Mouse (Mus musculus) hindbrain, embryonic 14.5 days (tissue): ENCODE results near the gene Pigz. TPM values are rescaled to one million over a fixed set of nuclear protein-coding genes. Genes with fewer than 3 reads are reported as not detected.

Source experiments
- ATAC-seq: fragments of 200-750 bp; cut with Nextera tagmentation; 2 replicates; pipeline ENCODE4 v1.8.0; 2017; ENCODE audit warnings: moderate number of reproducible peaks, mild to moderate bottlenecking, moderate TSS enrichment, moderate library complexity; ENCODE audit not compliant: low FRiP score
- DNase-seq: peaks from one replicate; pipeline ENCODE4 v3.0.0-alpha.2; 2015; ENCODE audit warnings: low spot score
- H3K27ac ChIP-seq: fragments of 300-500 bp; sonication (generic); 2 replicates; pipeline ENCODE4 v1.5.1; 2014; ENCODE audit warnings: mild to moderate bottlenecking, moderate library complexity
- H3K27me3 ChIP-seq: fragments of 300-500 bp; sonication (generic); 2 replicates; pipeline ENCODE4 v1.6.1; 2014; ENCODE audit warnings: mild to moderate bottlenecking, low read length, mixed read lengths; ENCODE audit not compliant: control insufficient read depth, insufficient read depth
- H3K36me3 ChIP-seq: fragments of 300-500 bp; sonication (generic); replicated peaks from 2 replicates; pipeline ENCODE4 v1.6.1; 2014; ENCODE audit not compliant: control insufficient read depth, insufficient read depth
- H3K4me1 ChIP-seq: fragments of 300-500 bp; sonication (generic); replicated peaks from 2 replicates; pipeline ENCODE4 v1.6.1; 2014; ENCODE audit warnings: antibody characterized with exemption, low read length, mixed read lengths; ENCODE audit not compliant: control insufficient read depth, insufficient read depth
- H3K4me2 ChIP-seq: fragments of 300-500 bp; sonication (generic); replicated peaks from 2 replicates; pipeline ENCODE4 v1.6.1; 2014; ENCODE audit warnings: mild to moderate bottlenecking, moderate library complexity
- H3K4me3 ChIP-seq: fragments of 300-500 bp; sonication (generic); replicated peaks from 2 replicates; pipeline ENCODE4 v1.5.1; 2014; ENCODE audit warnings: mild to moderate bottlenecking, low read length
- H3K9ac ChIP-seq: fragments of 300-500 bp; sonication (generic); 2 replicates; pipeline ENCODE4 v1.6.1; 2014
- H3K9me3 ChIP-seq: fragments of 300-500 bp; sonication (generic); 2 replicates; pipeline ENCODE4 v1.6.1; 2016; ENCODE audit warnings: low read length; ENCODE audit not compliant: control insufficient read depth
- WGBS: fragments of 180-500 bp; shearing (Covaris S2); extraction: QIAGEN DNeasy Blood & Tissue Kit; methylation state at CpG from one replicate; pipeline ENCODE4 v1.1.7; 2014; 5-methylcytosine and 5-hydroxymethylcytosine counted together
- polyA plus RNA-seq: library from polyadenylated mRNA; unstranded; fragments of >200 nt; fragmentation: Nextera tagmentation; extraction: Ambion mirVana; gene quantifications from 2 replicates; pipeline ENCODE4 v1.2.1, GENCODE M21; 2014

The Pigz gene
- polyA plus RNA-seq: 3.8 and 5.6 TPM in 2 replicates

GRCm38 (mm10) chr16:31933751-31934549, at the start of gene Pigz:
TSS of gene Pigz (plus strand) at chr16:31933851.
- DNase-seq (peak; percentile 64), ATAC-seq (peak; percentile 19; the same call in 1 of the 2 replicates)
- Histone ChIP-seq H3K9ac (peak within 1 kb of the TSS; percentile 66), H3K36me3 (no peaks in the 10 kb centered on the region), H3K4me2 (peak within 1 kb of the TSS; percentile 81), H3K9me3 (no peaks in the 10 kb centered on the region), H3K27ac (peak within 1 kb of the TSS; percentile 96), H3K27me3 (no peaks in the 10 kb centered on the region), H3K4me1 (peaks cover 24% of the 10 kb centered on the region), H3K4me3 (peak within 1 kb of the TSS; percentile 34)
- 3% methylated on average over 42 of the region's 42 CpGs for WGBS

GRCm38 (mm10) chr16:31883902-31884301, 49.7 kb upstream of the Pigz start:
- H3K9me3 ChIP-seq: no peaks in the 10 kb centered on the region
- no peaks in the 10 kb centered on the region for H3K36me3 ChIP-seq
- 0 out of 2 replicates have a peak, but pooled peaks cover 5% of the 10 kb centered on the region for H3K4me1 ChIP-seq
- no peak overlapping the region for H3K9ac ChIP-seq
- H3K4me2 ChIP-seq: no peak overlapping the region
- H3K4me3 ChIP-seq: no peak overlapping the region
- 17% methylated on average over 6 of the region's 6 CpGs for WGBS
- H3K27me3 ChIP-seq: no peaks in the 10 kb centered on the region
- no peak for DNase-seq
- no peak overlapping the region for H3K27ac ChIP-seq
- no peak; the same call in 1 of the 2 replicates for ATAC-seq

GRCm38 (mm10) chr16:31890907-31891306, 42.7 kb upstream of the Pigz start:
- 42% methylated on average over 7 of the region's 7 CpGs for WGBS
- Histone ChIP-seq H3K9ac (no peak overlapping the region), H3K9me3 (no peaks in the 10 kb centered on the region), H3K4me1 (no peaks in the 10 kb centered on the region), H3K36me3 (no peaks in the 10 kb centered on the region), H3K4me3 (no peak overlapping the region), H3K4me2 (no peak overlapping the region), H3K27ac (no peak overlapping the region), H3K27me3 (no peaks in the 10 kb centered on the region)
- no peak for DNase-seq
- no peak for ATAC-seq

- 70% methylated on average over 5 of the region's 5 CpGs for WGBS
- no peak overlapping the region for H3K4me2 ChIP-seq
- H3K4me1 ChIP-seq: peaks cover 17% of the 10 kb centered on the region
- no peak overlapping the region for H3K27ac ChIP-seq
- no peak for DNase-seq
- H3K27me3 ChIP-seq: no peaks in the 10 kb centered on the region
- no peaks in the 10 kb centered on the region for H3K36me3 ChIP-seq
- H3K9me3 ChIP-seq: no peaks in the 10 kb centered on the region
- no peak for ATAC-seq
- no peak overlapping the region for H3K4me3 ChIP-seq
- no peak overlapping the region for H3K9ac ChIP-seq
Observed at GRCm38 (mm10) chr16:31893396-31894141, 40.1 kb upstream of the Pigz start.

GRCm38 (mm10) chr16:31896971-31897774, 36.5 kb upstream of the Pigz start:
- WGBS: 10% methylated on average over 29 of the region's 29 CpGs
- peak; percentile 25 for ATAC-seq
- no peaks in the 10 kb centered on the region for H3K36me3 ChIP-seq

GRCm38 (mm10) chr16:31898546-31899326, 34.9 kb upstream of the Pigz start:
- Histone ChIP-seq H3K9me3 (0 out of 2 replicates have a peak, but pooled peaks cover 5% of the 10 kb centered on the region), H3K27me3 (no peaks in the 10 kb centered on the region), H3K4me2 (0 out of 2 replicates have a peak overlapping the region, but pooled peaks have one; percentile 11), H3K9ac (no peak overlapping the region), H3K4me3 (no peak overlapping the region), H3K27ac (peak overlapping the region; percentile 69), H3K36me3 (no peaks in the 10 kb centered on the region), H3K4me1 (peaks cover 21% of the 10 kb centered on the region)
- WGBS: 62% methylated on average over 18 of the region's 18 CpGs
- peak; percentile 68 for DNase-seq
- ATAC-seq: peak; percentile 82

More at GRCm38 (mm10) chr16:31896971-31897774, 36.5 kb upstream of the Pigz start:
- H3K4me3 ChIP-seq: peak overlapping the region; percentile 19
- peaks cover 21% of the 10 kb centered on the region for H3K4me1 ChIP-seq
- H3K4me2 ChIP-seq: peak overlapping the region; percentile 56
- peak; percentile 61 for DNase-seq
- 0 out of 2 replicates have a peak, but pooled peaks cover 5% of the 10 kb centered on the region for H3K9me3 ChIP-seq
- H3K27me3 ChIP-seq: no peaks in the 10 kb centered on the region
- H3K9ac ChIP-seq: peak overlapping the region; percentile 34
- peak overlapping the region; percentile 54 for H3K27ac ChIP-seq

- H3K4me1 ChIP-seq: peaks cover 30% of the 10 kb centered on the region
- H3K4me3 ChIP-seq: no peak overlapping the region
- no peaks in the 10 kb centered on the region for H3K27me3 ChIP-seq
- no peak for ATAC-seq
- no peaks in the 10 kb centered on the region for H3K36me3 ChIP-seq
- no peak overlapping the region for H3K4me2 ChIP-seq
- H3K27ac ChIP-seq: no peak overlapping the region
- no peak for DNase-seq
- 91% methylated on average over 1 of the region's 1 CpGs for WGBS
- H3K9ac ChIP-seq: no peak overlapping the region
- 0 out of 2 replicates have a peak, but pooled peaks cover 5% of the 10 kb centered on the region for H3K9me3 ChIP-seq
Observed at GRCm38 (mm10) chr16:31901886-31902285, 31.8 kb upstream of the Pigz start.

- H3K36me3 ChIP-seq: no peaks in the 10 kb centered on the region
Observed at GRCm38 (mm10) chr16:31903239-31903638, 30.4 kb upstream of the Pigz start.

More at GRCm38 (mm10) chr16:31903239-31903638, 30.4 kb upstream of the Pigz start:
- no peak overlapping the region for H3K27ac ChIP-seq
- H3K4me3 ChIP-seq: no peak overlapping the region
- ATAC-seq (no peak), DNase-seq (no peak)
- H3K9me3 ChIP-seq: 0 out of 2 replicates have a peak, but pooled peaks cover 5% of the 10 kb centered on the region
- no peaks in the 10 kb centered on the region for H3K27me3 ChIP-seq
- no peak overlapping the region for H3K9ac ChIP-seq
- no peak overlapping the region for H3K4me2 ChIP-seq
- peaks cover 17% of the 10 kb centered on the region for H3K4me1 ChIP-seq
- WGBS: 91% methylated on average over 8 of the region's 8 CpGs
